Mouse (Mus musculus) stomach, postnatal 0 days (tissue): ENCODE data around the gene Eftud2. TPM values are rescaled to one million over a fixed set of nuclear protein-coding genes. Genes with fewer than 3 reads are reported as not detected.

Experiments
- ATAC-seq: fragments of 200-750 bp; cut with Nextera tagmentation; 2 replicates; pipeline ENCODE4 v1.8.0; 2017; ENCODE audit not compliant: low FRiP score, low TSS enrichment
- DNase-seq: peaks from one replicate; pipeline ENCODE4 v3.0.0-alpha.2; 2016; ENCODE audit warnings: low spot score
- H3K27ac ChIP-seq: fragments of 300-500 bp; sonication (generic); replicated peaks from 2 replicates; pipeline ENCODE4 v1.5.1; 2014; ENCODE audit warnings: mild to moderate bottlenecking, control low read depth
- H3K27me3 ChIP-seq: fragments of 300-500 bp; sonication (generic); 2 replicates; pipeline ENCODE4 v1.6.1; 2014; ENCODE audit warnings: low read length; ENCODE audit not compliant: control insufficient read depth, insufficient read depth
- H3K36me3 ChIP-seq: fragments of 300-500 bp; sonication (generic); 2 replicates; pipeline ENCODE4 v1.6.1; 2014; ENCODE audit warnings: low read length, mixed read lengths; ENCODE audit not compliant: control insufficient read depth, insufficient read depth
- H3K4me1 ChIP-seq: fragments of 300-500 bp; sonication (generic); replicated peaks from 2 replicates; pipeline ENCODE4 v1.6.1; 2014; ENCODE audit warnings: antibody characterized with exemption; ENCODE audit not compliant: control insufficient read depth, insufficient read depth
- H3K4me2 ChIP-seq: fragments of 300-500 bp; sonication (generic); replicated peaks from 2 replicates; pipeline ENCODE4 v1.6.1; 2014; ENCODE audit warnings: low read depth, mild to moderate bottlenecking, control low read depth, moderate library complexity
- H3K4me3 ChIP-seq: fragments of 300-500 bp; sonication (generic); 2 replicates; pipeline ENCODE4 v1.5.1; 2014; ENCODE audit warnings: low read depth, low read length, control low read depth
- H3K9ac ChIP-seq: fragments of 300-500 bp; sonication (generic); 2 replicates; pipeline ENCODE4 v1.6.1; 2014; ENCODE audit warnings: mild to moderate bottlenecking, low read length, control low read depth, mixed read lengths
- H3K9me3 ChIP-seq: fragments of 300-500 bp; sonication (generic); 2 replicates; pipeline ENCODE4 v1.6.1; 2016; ENCODE audit warnings: low read length; ENCODE audit not compliant: control insufficient read depth
- CTCF ChIP-seq: IDR thresholded peaks from 2 replicates; pipeline ENCODE4 v1.5.1; 2016; ENCODE audit warnings: antibody characterized with exemption, low read depth, mild to moderate bottlenecking, moderate library complexity
- EP300 ChIP-seq: optimal IDR thresholded peaks from 2 replicates; pipeline ENCODE3; 2016; ENCODE audit warnings: antibody characterized with exemption
- WGBS: fragments of 180-500 bp; shearing (Covaris S2); extraction: QIAGEN DNeasy Blood & Tissue Kit; methylation state at CpG from one replicate; pipeline ENCODE4 v1.1.7; 2014; 5-methylcytosine and 5-hydroxymethylcytosine counted together
- polyA plus RNA-seq: library from polyadenylated mRNA; unstranded; fragments of >200 nt; fragmentation: Nextera tagmentation; extraction: Ambion mirVana; gene quantifications from 2 replicates; pipeline ENCODE4 v1.2.1, GENCODE M21; 2015

Gene Eftud2
- polyA plus RNA-seq, 1 experiment from 2014 or later = 62.0 TPM

DNA sequence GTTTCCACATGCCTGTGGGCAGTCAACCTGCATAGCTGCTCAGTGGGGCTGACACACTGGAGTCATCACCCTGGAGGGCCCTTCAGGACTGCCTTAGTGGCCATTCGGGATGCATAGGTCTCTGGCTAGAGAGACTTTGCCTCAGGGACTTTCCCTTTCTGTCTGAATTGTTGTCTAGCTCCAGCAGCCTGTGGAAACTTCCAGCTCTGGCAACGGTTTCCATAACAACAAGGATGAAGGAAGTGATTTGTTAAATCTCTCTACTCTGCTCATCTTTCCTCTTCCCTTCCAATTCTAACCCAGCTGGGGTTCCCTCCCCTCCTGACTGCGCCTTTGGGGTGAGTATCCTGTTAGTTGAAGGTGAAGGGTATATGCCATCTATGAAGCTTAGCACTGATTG, 7.3 kb upstream of the Eftud2 start:
- ATAC-seq (no peak), DNase-seq (no peak)
- H3K4me2 ChIP-seq = no peak overlapping the region
- H3K9me3 ChIP-seq = no peaks in the 10 kb centered on the region
- H3K27me3 ChIP-seq = no peaks in the 10 kb centered on the region
- no peak for TF ChIP-seq CTCF
- TF ChIP-seq EP300 = no peak
- H3K4me1 ChIP-seq = no peaks in the 10 kb centered on the region
- H3K9ac ChIP-seq = no peak overlapping the region
- 45% methylated on average over 3 of the region's 3 CpGs for WGBS
- no peak overlapping the region for H3K27ac ChIP-seq
- no peaks in the 10 kb centered on the region for H3K36me3 ChIP-seq
- no peak overlapping the region for H3K4me3 ChIP-seq

DNA sequence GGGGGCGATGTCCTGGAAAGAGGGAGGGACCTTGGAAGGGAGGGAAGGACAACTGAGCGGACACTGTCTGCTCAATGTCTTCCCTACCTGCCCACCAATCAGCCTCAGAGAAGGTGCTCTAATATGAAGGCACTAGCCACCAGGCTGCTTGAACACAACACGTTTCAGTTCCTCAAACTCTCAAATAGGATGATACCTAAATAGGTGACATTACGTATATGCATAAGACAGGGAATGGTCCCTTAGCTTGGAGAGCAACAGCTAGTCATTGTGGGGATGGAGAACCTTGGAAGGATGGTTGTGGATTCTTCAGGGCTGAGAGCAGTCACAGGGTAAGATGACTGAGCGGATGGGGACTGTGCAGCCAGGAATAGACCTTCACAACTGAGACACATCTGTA, 6.6 kb upstream of the Eftud2 start:
- H3K4me3 ChIP-seq = no peak overlapping the region

GRCm38 (mm10) chr11:102884616-102885219, 3.9 kb upstream of the Eftud2 start, which contains the start of gene Fam187a:
Fam187a (plus strand) TSS chr11:102885169.
- no peak within 1 kb of the TSS for H3K9ac ChIP-seq
- DNase-seq = no peak
- H3K4me3 ChIP-seq = no peak within 1 kb of the TSS
- H3K36me3 ChIP-seq = no peaks in the 10 kb centered on the region
- TF ChIP-seq CTCF (no peak), EP300 (no peak)
- no peaks in the 10 kb centered on the region for H3K27me3 ChIP-seq
- H3K4me2 ChIP-seq = no peak within 1 kb of the TSS
- WGBS = 53% methylated on average over 10 of the region's 10 CpGs
- H3K9me3 ChIP-seq = no peaks in the 10 kb centered on the region
- H3K27ac ChIP-seq = no peak within 1 kb of the TSS
- H3K4me1 ChIP-seq = 0 out of 2 replicates have a peak, but pooled peaks cover 3% of the 10 kb centered on the region
- ATAC-seq = no peak

More for the DNA sequence above, 6.6 kb upstream of the Eftud2 start:
- no peak overlapping the region for H3K9ac ChIP-seq
- no peaks in the 10 kb centered on the region for H3K4me1 ChIP-seq
- H3K36me3 ChIP-seq = no peaks in the 10 kb centered on the region
- ATAC-seq = no peak
- TF ChIP-seq CTCF (no peak), EP300 (no peak)
- 72% methylated on average over 5 of the region's 5 CpGs for WGBS
- H3K4me2 ChIP-seq = no peak overlapping the region
- H3K27ac ChIP-seq = no peak overlapping the region
- H3K9me3 ChIP-seq = no peaks in the 10 kb centered on the region
- no peak for DNase-seq
- H3K27me3 ChIP-seq = no peaks in the 10 kb centered on the region

DNA sequence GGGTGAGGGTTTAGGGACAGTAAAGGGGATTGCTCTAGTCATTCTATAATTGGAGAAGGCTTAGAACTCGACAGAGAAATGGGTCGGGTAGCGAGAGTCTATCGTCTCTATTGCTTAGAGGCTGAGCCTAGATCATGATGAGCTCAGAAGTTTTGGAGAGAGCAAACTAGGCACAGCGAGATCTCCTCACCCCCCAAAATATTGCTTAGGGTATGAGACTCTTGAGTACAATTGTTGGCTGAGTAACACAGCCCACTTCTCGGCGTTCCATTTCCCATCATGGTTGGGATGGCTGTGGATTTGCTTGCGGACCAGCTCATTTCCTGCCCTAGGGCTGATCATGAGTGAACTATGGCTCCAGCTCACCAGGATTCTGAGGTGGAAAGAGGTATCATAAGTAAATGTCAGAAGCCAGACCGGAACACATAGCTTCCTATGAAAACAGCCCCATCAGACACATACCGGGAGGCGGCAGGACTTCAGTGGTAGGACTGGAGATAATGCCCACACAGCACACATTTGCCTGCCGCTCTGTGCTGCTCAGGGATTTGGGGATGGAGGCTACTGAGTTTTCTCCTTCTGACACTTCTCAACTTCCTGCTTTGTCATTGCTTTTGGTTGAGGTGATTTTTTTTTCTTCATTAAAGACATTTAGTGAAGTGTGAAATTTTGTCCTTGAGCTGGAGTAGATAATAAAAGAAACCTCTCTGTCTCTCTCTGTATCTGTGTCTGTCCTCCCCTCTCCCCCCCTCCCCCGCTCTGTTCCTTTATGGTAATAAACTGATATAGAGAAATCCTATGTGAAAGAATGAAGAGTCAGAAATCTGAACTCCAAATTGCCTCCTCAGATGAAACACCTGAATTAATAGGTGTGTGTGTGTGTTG, 771 bp upstream of the Eftud2 start:
- TF ChIP-seq EP300 (no peak), CTCF (no peak)
- peak overlapping the region; percentile 82 for H3K9ac ChIP-seq
- H3K4me1 ChIP-seq = 0 out of 2 replicates have a peak, but pooled peaks cover 3% of the 10 kb centered on the region
- H3K9me3 ChIP-seq = no peaks in the 10 kb centered on the region
- H3K4me3 ChIP-seq = peak overlapping the region; percentile 69
- 13% methylated on average over 13 of the region's 13 CpGs for WGBS
- H3K27me3 ChIP-seq = no peaks in the 10 kb centered on the region
- ATAC-seq (no peak; the same call in 1 of the 2 replicates), DNase-seq (no peak)
- no peak overlapping the region for H3K27ac ChIP-seq
- H3K4me2 ChIP-seq = peak overlapping the region; percentile 75
- no peaks in the 10 kb centered on the region; the same call in 1 of the 2 replicates for H3K36me3 ChIP-seq

DNA sequence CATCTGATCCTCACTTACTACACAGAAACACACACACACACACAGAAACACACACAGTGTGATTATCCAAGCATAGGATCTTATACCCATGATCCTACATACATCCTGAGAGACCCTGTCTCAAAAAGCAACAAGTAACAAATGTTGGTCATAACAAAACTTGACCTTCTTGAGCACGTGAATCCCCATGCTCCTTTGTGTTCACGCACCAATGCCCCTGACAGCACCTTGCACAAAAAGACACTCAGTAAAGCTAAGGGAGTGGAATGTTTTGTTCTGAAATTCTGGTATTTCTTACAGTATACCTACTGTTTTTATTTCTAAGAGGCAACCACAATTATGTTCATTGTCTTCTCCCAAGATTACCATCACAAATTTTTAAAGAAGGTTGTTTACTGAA, 1.2 kb downstream of the Eftud2 start:
- no peaks in the 10 kb centered on the region for H3K9me3 ChIP-seq
- TF ChIP-seq CTCF (no peak), EP300 (no peak)
- ATAC-seq (no peak), DNase-seq (no peak)
- no peak overlapping the region for H3K27ac ChIP-seq
- 0 out of 2 replicates have a peak, but pooled peaks cover 3% of the 10 kb centered on the region for H3K4me1 ChIP-seq
- 76% methylated on average over 2 of the region's 2 CpGs for WGBS
- H3K9ac ChIP-seq = no peak overlapping the region
- H3K27me3 ChIP-seq = no peaks in the 10 kb centered on the region
- H3K4me2 ChIP-seq = no peak overlapping the region
- H3K36me3 ChIP-seq = peaks cover 2% of the 10 kb centered on the region; the same call in 1 of the 2 replicates
- H3K4me3 ChIP-seq = no peak overlapping the region
